Mouse (Mus musculus): ENCODE results near the gene Prss36. TPM values are rescaled to one million over a fixed set of nuclear protein-coding genes. Genes with fewer than 3 reads are reported as not detected.

Gene Prss36
- polyA plus RNA-seq (2012; rRNA removed) = 3.5 and 4.0 TPM in 2 replicates

DNA sequence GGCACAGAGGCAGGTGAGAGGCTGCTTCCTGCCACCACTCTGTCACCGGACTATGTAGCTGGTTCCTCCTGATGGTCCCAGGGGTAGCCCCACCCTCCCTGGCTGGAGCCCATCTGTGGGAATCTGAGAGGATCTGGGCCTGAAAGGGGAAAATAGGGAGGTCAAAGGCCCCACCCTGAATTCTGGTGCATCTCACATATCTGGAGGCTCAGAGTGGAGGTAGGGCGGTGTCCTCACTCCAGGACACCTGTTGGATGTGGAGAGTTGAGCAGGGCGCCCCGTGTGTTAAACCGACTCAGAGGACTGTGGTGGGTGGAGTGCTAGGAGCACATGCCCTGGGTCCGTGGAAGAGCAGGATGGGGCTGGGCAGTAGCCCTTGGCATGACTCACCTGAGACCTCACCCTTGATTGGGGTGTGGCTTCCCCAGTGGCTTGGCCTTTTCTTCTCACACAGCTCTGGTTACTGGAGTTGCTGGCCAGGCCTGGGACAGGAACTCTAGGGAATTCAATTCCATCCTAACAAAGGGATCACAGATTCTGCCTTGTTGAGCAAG, at the start of gene Prss36:
Gene Prss36, minus strand, starts transcription at position 256 of the 554 bp plus-strand sequence.

GRCm38 (mm10) chr7:127993341-127993977, 46.9 kb upstream of the Prss36 start, which contains the start of gene Pycard:
Gene Pycard, minus strand, starts transcription at chr7:127993867.

GRCm38 (mm10) chr7:127967004-127967921, 20.7 kb upstream of the Prss36 start, which contains the start of gene Fus:
Gene Fus, plus strand, starts transcription at chr7:127967457.

GRCm38 (mm10) chr7:127929923-127930322, 16.6 kb downstream of the Prss36 start, which contains the start of gene Prss8:
Gene Prss8, minus strand, starts transcription at chr7:127930104.

GRCm38 (mm10) chr7:127912190-127912871, 34.2 kb downstream of the Prss36 start, which contains the start of gene Kat8:
Gene Kat8, plus strand, starts transcription at chr7:127912516.

DNA sequence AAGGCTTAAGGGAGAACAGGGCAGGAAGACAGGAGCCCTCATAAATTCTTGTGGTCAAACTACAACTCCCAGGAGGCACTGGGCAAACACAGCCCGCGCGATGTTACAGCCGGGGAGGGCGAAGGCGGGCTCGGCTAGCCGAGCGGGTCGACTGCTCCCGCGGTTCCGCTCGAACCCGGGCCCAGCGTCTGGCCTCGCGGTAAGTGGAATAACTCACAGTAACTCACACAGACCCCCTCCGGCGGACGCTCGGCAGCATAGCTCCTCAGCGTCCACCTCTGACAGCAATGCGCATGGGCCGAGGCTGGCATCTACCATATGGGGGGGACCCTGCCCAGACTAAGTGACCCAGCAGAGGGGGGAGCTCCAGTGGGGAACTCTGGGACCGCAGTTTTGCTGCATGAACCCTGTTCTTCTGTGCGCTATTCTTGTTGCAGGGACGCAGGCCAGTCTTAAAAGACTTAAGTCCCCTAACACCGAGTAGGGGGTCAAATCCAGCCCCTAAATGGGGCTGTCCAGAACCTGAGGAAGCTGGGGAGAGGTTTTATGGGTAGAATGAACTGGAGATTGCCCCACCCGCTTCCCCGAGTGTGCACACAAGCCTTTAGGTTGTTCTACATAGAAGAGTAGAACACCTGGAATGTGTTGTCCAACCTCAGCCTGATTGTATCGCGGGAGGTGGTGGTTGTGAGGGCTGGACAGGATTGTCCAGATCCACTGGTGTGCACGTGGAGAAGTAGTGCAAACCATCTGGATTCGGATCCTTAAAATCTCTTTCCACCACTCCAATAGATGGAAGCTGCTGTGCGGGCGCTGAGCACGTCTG, 42.3 kb downstream of the Prss36 start, which contains the start of gene Bckdk:
Gene Bckdk, plus strand, starts transcription at position 112 of the 826 bp plus-strand sequence.

GRCm38 (mm10) chr7:127895442-127895841, 51.1 kb downstream of the Prss36 start, which contains the start of the genes Gm21974 and Vkorc1:
Gene Gm21974, minus strand, starts transcription at chr7:127895454.
Gene Vkorc1, minus strand, starts transcription at chr7:127895617.

DNA sequence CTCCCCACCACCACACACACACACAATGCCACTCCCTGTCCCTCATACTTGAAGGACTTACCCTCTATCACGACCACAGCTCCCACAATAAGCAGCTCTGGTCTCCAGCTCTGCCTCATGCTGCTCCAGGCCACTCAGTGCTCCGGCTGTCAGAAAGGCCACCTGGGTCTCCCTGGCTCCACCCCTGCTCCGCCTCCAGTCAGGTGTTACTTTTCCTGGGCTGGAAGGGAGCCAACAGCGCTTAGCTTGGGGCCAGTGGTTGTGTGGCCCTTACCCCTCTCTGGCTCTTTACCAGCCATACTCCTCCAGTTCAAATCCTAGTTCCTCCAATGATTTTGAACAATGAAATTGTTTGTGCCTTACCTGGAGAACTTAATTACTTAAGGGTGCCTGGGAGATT, 55.7 kb downstream of the Prss36 start, which contains the start of gene Prss53:
Gene Prss53, minus strand, starts transcription at position 173 of the 400 bp plus-strand sequence.

Other genes with a start within 250 kb of the Prss36 start
- 12.7 and 12.9 TPM in 2 replicates for gene Bcl7c, start 237.8 kb downstream of the Prss36 start, polyA plus RNA-seq (2012; rRNA removed)
- 6.2 and 6.4 TPM in 2 replicates for gene Ctf1, start 234.0 kb downstream of the Prss36 start, polyA plus RNA-seq (2012; rRNA removed)
- gene Ctf2, start 214.6 kb downstream of the Prss36 start, polyA plus RNA-seq (2012; rRNA removed) = not detected in 2 replicates
- gene Fbxl19, start 202.2 kb downstream of the Prss36 start, polyA plus RNA-seq (2012; rRNA removed) = 5.1 and 5.4 TPM in 2 replicates
- gene Orai3, start 176.9 kb downstream of the Prss36 start, polyA plus RNA-seq (2012; rRNA removed) = 11.4 and 12.1 TPM in 2 replicates
- 3.8 and 4.8 TPM in 2 replicates for gene Setd1a, start 170.1 kb downstream of the Prss36 start, polyA plus RNA-seq (2012; rRNA removed)
- gene Gm49388, start 161.1 kb downstream of the Prss36 start, polyA plus RNA-seq (2012; rRNA removed) = 0.12 TPM in 1 of 2 replicates, not detected in the other
- 228 and 255 TPM in 2 replicates for gene Hsd3b7, start 146.1 kb downstream of the Prss36 start, polyA plus RNA-seq (2012; rRNA removed)
- gene Stx4a, start 122.4 kb downstream of the Prss36 start, polyA plus RNA-seq (2012; rRNA removed) = 39.6 and 41.1 TPM in 2 replicates
- gene Stx1b, start 122.2 kb downstream of the Prss36 start, polyA plus RNA-seq (2012; rRNA removed) = 2.5 and 2.9 TPM in 2 replicates
- gene Zfp646, start 70.5 kb downstream of the Prss36 start, polyA plus RNA-seq (2012; rRNA removed) = 5.3 and 5.5 TPM in 2 replicates
- 1.7 and 1.9 TPM in 2 replicates for gene Zfp668, start 69.9 kb downstream of the Prss36 start, polyA plus RNA-seq (2012; rRNA removed)
- 1.8 and 1.9 TPM in 2 replicates for gene Prss53, start 55.8 kb downstream of the Prss36 start, polyA plus RNA-seq (2012; rRNA removed)
- gene Gm21974, start 51.3 kb downstream of the Prss36 start, polyA plus RNA-seq (2012; rRNA removed) = not detected in 2 replicates
- gene Vkorc1, start 51.1 kb downstream of the Prss36 start, polyA plus RNA-seq (2012; rRNA removed) = 384 and 432 TPM in 2 replicates
- gene Bckdk, start 42.6 kb downstream of the Prss36 start, polyA plus RNA-seq (2012; rRNA removed) = 21.6 TPM in 2 replicates
- gene Kat8, start 34.2 kb downstream of the Prss36 start, polyA plus RNA-seq (2012; rRNA removed) = 11.1 and 11.5 TPM in 2 replicates
- 24.5 and 29.4 TPM in 2 replicates for gene Prss8, start 16.6 kb downstream of the Prss36 start, polyA plus RNA-seq (2012; rRNA removed)
- gene Fus, start 20.7 kb upstream of the Prss36 start, polyA plus RNA-seq (2012; rRNA removed) = 203 and 208 TPM in 2 replicates
- gene Pycard, start 47.1 kb upstream of the Prss36 start, polyA plus RNA-seq (2012; rRNA removed) = 17.8 and 18.5 TPM in 2 replicates
- gene Trim72, start 57.2 kb upstream of the Prss36 start, polyA plus RNA-seq (2012; rRNA removed) = 0.07 TPM in 2 replicates
- gene Itgam, start 115.9 kb upstream of the Prss36 start, polyA plus RNA-seq (2012; rRNA removed) = 11.7 and 16.8 TPM in 2 replicates
- 0.12 and 0.17 TPM in 2 replicates for gene Gm49368, start 116.0 kb upstream of the Prss36 start, polyA plus RNA-seq (2012; rRNA removed)
- gene Itgax, start 182.8 kb upstream of the Prss36 start, polyA plus RNA-seq (2012; rRNA removed) = 0.24 and 0.34 TPM in 2 replicates
- 0.06 TPM in 2 replicates for gene Itgad, start 207.7 kb upstream of the Prss36 start, polyA plus RNA-seq (2012; rRNA removed)